Mouse (Mus musculus): ENCODE results near the gene Hist2h2ab. TPM values are rescaled to one million over a fixed set of nuclear protein-coding genes. Genes with fewer than 3 reads are reported as not detected.
A peak's percentile ranks its signal among the peaks of the same experiment; 100 is the strongest.

Hist2h2ab gene
- polyA plus RNA-seq, 1 experiment from 2014 or later: 2.6 TPM

- H3K27me3 ChIP-seq (ENCODE audit: control insufficient read depth, insufficient read depth, low read length): no peaks in the 10 kb centered on the region
- no peaks in the 10 kb centered on the region for H3K9me3 ChIP-seq (ENCODE audit: control insufficient read depth, low read depth, low read length)
- H3K4me1 ChIP-seq (ENCODE audit: control insufficient read depth, insufficient read depth, low read length): peaks cover 21% of the 10 kb centered on the region; the same call in 1 of the 2 replicates
- no peak overlapping the region for H3K4me2 ChIP-seq (replicated peaks; ENCODE audit: low read depth, low read length)
- ATAC-seq (ENCODE audit: insufficient number of reproducible peaks, insufficient read depth, low FRiP score, low read depth): no peak
- H3K4me3 ChIP-seq (ENCODE audit: low read depth, low read length): no peak overlapping the region
- H3K27ac ChIP-seq (ENCODE audit: low read length): no peak overlapping the region
- H3K36me3 ChIP-seq (ENCODE audit: control insufficient read depth, insufficient read depth, low read length): peaks cover 32% of the 10 kb centered on the region
- H3K9ac ChIP-seq (replicated peaks; ENCODE audit: low read depth, low read length): no peak overlapping the region
- 87% methylated on average over 4 of the region's 4 CpGs for WGBS
These were observed 41.2 kb upstream of the Hist2h2ab start for GRCm38 (mm10) chr3:96178427-96178826.

- WGBS: 77% methylated on average over 2 of the region's 2 CpGs
- H3K9ac ChIP-seq (replicated peaks; ENCODE audit: low read depth, low read length): no peak overlapping the region
- H3K36me3 ChIP-seq (ENCODE audit: control insufficient read depth, insufficient read depth, low read length): peaks cover 31% of the 10 kb centered on the region
- no peak overlapping the region for H3K4me2 ChIP-seq (replicated peaks; ENCODE audit: low read depth, low read length)
- no peaks in the 10 kb centered on the region for H3K27me3 ChIP-seq (ENCODE audit: control insufficient read depth, insufficient read depth, low read length)
- H3K4me1 ChIP-seq (ENCODE audit: control insufficient read depth, insufficient read depth, low read length): peaks cover 20% of the 10 kb centered on the region; the same call in 1 of the 2 replicates
- no peak for ATAC-seq (ENCODE audit: insufficient number of reproducible peaks, insufficient read depth, low FRiP score, low read depth)
- H3K4me3 ChIP-seq (ENCODE audit: low read depth, low read length): no peak overlapping the region
- no peak overlapping the region for H3K27ac ChIP-seq (ENCODE audit: low read length)
- no peaks in the 10 kb centered on the region for H3K9me3 ChIP-seq (ENCODE audit: control insufficient read depth, low read depth, low read length)
These were observed 40.8 kb upstream of the Hist2h2ab start for GRCm38 (mm10) chr3:96178902-96179301.

GRCm38 (mm10) chr3:96179531-96179930 lies 40.1 kb upstream of the Hist2h2ab start:
- Histone ChIP-seq H3K9me3 (ENCODE audit: control insufficient read depth, low read depth, low read length) (no peaks in the 10 kb centered on the region), H3K4me1 (ENCODE audit: control insufficient read depth, insufficient read depth, low read length) (peaks cover 17% of the 10 kb centered on the region; the same call in 1 of the 2 replicates), H3K4me2 (replicated peaks; ENCODE audit: low read depth, low read length) (no peak overlapping the region), H3K27ac (ENCODE audit: low read length) (no peak overlapping the region), H3K9ac (replicated peaks; ENCODE audit: low read depth, low read length) (no peak overlapping the region), H3K36me3 (ENCODE audit: control insufficient read depth, insufficient read depth, low read length) (peaks cover 26% of the 10 kb centered on the region), H3K4me3 (ENCODE audit: low read depth, low read length) (no peak overlapping the region), H3K27me3 (ENCODE audit: control insufficient read depth, insufficient read depth, low read length) (no peaks in the 10 kb centered on the region)
- WGBS: 63% methylated on average over 4 of the region's 4 CpGs
- ATAC-seq (ENCODE audit: insufficient number of reproducible peaks, insufficient read depth, low FRiP score, low read depth): no peak

- 0% methylated on average over 13 of the region's 23 CpGs for WGBS
These were observed 38.8 kb upstream of the Hist2h2ab start, which contains the start of gene Sv2a for GRCm38 (mm10) chr3:96180727-96181477. Gene Sv2a (plus strand): TSS chr3:96181151.

GRCm38 (mm10) chr3:96181510-96182381 lies 37.9 kb upstream of the Hist2h2ab start:
- H3K27me3 ChIP-seq (ENCODE audit: control insufficient read depth, insufficient read depth, low read length): no peaks in the 10 kb centered on the region
- peak overlapping the region; percentile 50 for H3K4me3 ChIP-seq (ENCODE audit: low read depth, low read length)
- 29% methylated on average over 12 of the region's 12 CpGs for WGBS
- no peak overlapping the region; the same call in 1 of the 2 replicates for H3K27ac ChIP-seq (ENCODE audit: low read length)
- H3K36me3 ChIP-seq (ENCODE audit: control insufficient read depth, insufficient read depth, low read length): peaks cover 12% of the 10 kb centered on the region
- peaks cover 17% of the 10 kb centered on the region; the same call in 1 of the 2 replicates for H3K4me1 ChIP-seq (ENCODE audit: control insufficient read depth, insufficient read depth, low read length)
- H3K9ac ChIP-seq (replicated peaks; ENCODE audit: low read depth, low read length): peak overlapping the region; percentile 52; the same call in 1 of the 2 replicates
- no peaks in the 10 kb centered on the region for H3K9me3 ChIP-seq (ENCODE audit: control insufficient read depth, low read depth, low read length)
- ATAC-seq (ENCODE audit: insufficient number of reproducible peaks, insufficient read depth, low FRiP score, low read depth): no peak
- H3K4me2 ChIP-seq (replicated peaks; ENCODE audit: low read depth, low read length): peak overlapping the region; percentile 76

More at GRCm38 (mm10) chr3:96180727-96181477, 38.8 kb upstream of the Hist2h2ab start, which contains the start of gene Sv2a:
- peak within 1 kb of the TSS; percentile 76 for H3K4me2 ChIP-seq (replicated peaks; ENCODE audit: low read depth, low read length)
- H3K36me3 ChIP-seq (ENCODE audit: control insufficient read depth, insufficient read depth, low read length): peaks cover 17% of the 10 kb centered on the region
- H3K9ac ChIP-seq (replicated peaks; ENCODE audit: low read depth, low read length): peak within 1 kb of the TSS; percentile 52
- no peaks in the 10 kb centered on the region for H3K9me3 ChIP-seq (ENCODE audit: control insufficient read depth, low read depth, low read length)
- ATAC-seq (ENCODE audit: insufficient number of reproducible peaks, insufficient read depth, low FRiP score, low read depth): no peak
- H3K27me3 ChIP-seq (ENCODE audit: control insufficient read depth, insufficient read depth, low read length): no peaks in the 10 kb centered on the region
- H3K4me3 ChIP-seq (ENCODE audit: low read depth, low read length): peak within 1 kb of the TSS; percentile 50
- no peak within 1 kb of the TSS; the same call in 1 of the 2 replicates for H3K27ac ChIP-seq (ENCODE audit: low read length)
- peaks cover 17% of the 10 kb centered on the region; the same call in 1 of the 2 replicates for H3K4me1 ChIP-seq (ENCODE audit: control insufficient read depth, insufficient read depth, low read length)

GRCm38 (mm10) chr3:96182382-96182776 lies 37.3 kb upstream of the Hist2h2ab start:
- Histone ChIP-seq H3K27ac (ENCODE audit: low read length) (no peak overlapping the region), H3K4me3 (ENCODE audit: low read depth, low read length) (peak overlapping the region; percentile 50; the same call in 1 of the 2 replicates), H3K4me2 (replicated peaks; ENCODE audit: low read depth, low read length) (peak overlapping the region; percentile 76), H3K36me3 (ENCODE audit: control insufficient read depth, insufficient read depth, low read length) (peaks cover 13% of the 10 kb centered on the region), H3K4me1 (ENCODE audit: control insufficient read depth, insufficient read depth, low read length) (peaks cover 17% of the 10 kb centered on the region; the same call in 1 of the 2 replicates), H3K9me3 (ENCODE audit: control insufficient read depth, low read depth, low read length) (no peaks in the 10 kb centered on the region), H3K9ac (replicated peaks; ENCODE audit: low read depth, low read length) (no peak overlapping the region), H3K27me3 (ENCODE audit: control insufficient read depth, insufficient read depth, low read length) (no peaks in the 10 kb centered on the region)
- WGBS: 14% methylated on average over 4 of the region's 4 CpGs
- no peak for ATAC-seq (ENCODE audit: insufficient number of reproducible peaks, insufficient read depth, low FRiP score, low read depth)

- Histone ChIP-seq H3K27ac (ENCODE audit: low read length) (no peak overlapping the region), H3K4me2 (replicated peaks; ENCODE audit: low read depth, low read length) (no peak overlapping the region), H3K9ac (replicated peaks; ENCODE audit: low read depth, low read length) (no peak overlapping the region), H3K4me1 (ENCODE audit: control insufficient read depth, insufficient read depth, low read length) (peaks cover 4% of the 10 kb centered on the region; the same call in 1 of the 2 replicates), H3K9me3 (ENCODE audit: control insufficient read depth, low read depth, low read length) (no peaks in the 10 kb centered on the region), H3K4me3 (ENCODE audit: low read depth, low read length) (no peak overlapping the region), H3K27me3 (ENCODE audit: control insufficient read depth, insufficient read depth, low read length) (no peaks in the 10 kb centered on the region), H3K36me3 (ENCODE audit: control insufficient read depth, insufficient read depth, low read length) (no peaks in the 10 kb centered on the region; the same call in 1 of the 2 replicates)
- ATAC-seq (ENCODE audit: insufficient number of reproducible peaks, insufficient read depth, low FRiP score, low read depth): no peak
- 65% methylated on average over 12 of the region's 12 CpGs for WGBS
These were observed 26.7 kb upstream of the Hist2h2ab start for GRCm38 (mm10) chr3:96192977-96193376.

GRCm38 (mm10) chr3:96194966-96195365 lies 24.7 kb upstream of the Hist2h2ab start:
- Histone ChIP-seq H3K4me2 (replicated peaks; ENCODE audit: low read depth, low read length) (no peak overlapping the region), H3K9ac (replicated peaks; ENCODE audit: low read depth, low read length) (no peak overlapping the region)

More at GRCm38 (mm10) chr3:96194966-96195365, 24.7 kb upstream of the Hist2h2ab start:
- Histone ChIP-seq H3K4me1 (ENCODE audit: control insufficient read depth, insufficient read depth, low read length) (peaks cover 4% of the 10 kb centered on the region; the same call in 1 of the 2 replicates), H3K27ac (ENCODE audit: low read length) (no peak overlapping the region), H3K27me3 (ENCODE audit: control insufficient read depth, insufficient read depth, low read length) (no peaks in the 10 kb centered on the region), H3K4me3 (ENCODE audit: low read depth, low read length) (no peak overlapping the region), H3K36me3 (ENCODE audit: control insufficient read depth, insufficient read depth, low read length) (no peaks in the 10 kb centered on the region; the same call in 1 of the 2 replicates), H3K9me3 (ENCODE audit: control insufficient read depth, low read depth, low read length) (no peaks in the 10 kb centered on the region)
- no peak for ATAC-seq (ENCODE audit: insufficient number of reproducible peaks, insufficient read depth, low FRiP score, low read depth)
- WGBS: 86% methylated on average over 10 of the region's 10 CpGs

Measured in stomach, embryonic 14.5 days (tissue).